Mouse (Mus musculus): ENCODE results near the gene Poglut1.
"Not testable (repeated sequence)": the region's sequence is repeated elsewhere in the genome, so short reads cannot be mapped to it uniquely, and the experiment has no call there.

The Poglut1 gene

DNA sequence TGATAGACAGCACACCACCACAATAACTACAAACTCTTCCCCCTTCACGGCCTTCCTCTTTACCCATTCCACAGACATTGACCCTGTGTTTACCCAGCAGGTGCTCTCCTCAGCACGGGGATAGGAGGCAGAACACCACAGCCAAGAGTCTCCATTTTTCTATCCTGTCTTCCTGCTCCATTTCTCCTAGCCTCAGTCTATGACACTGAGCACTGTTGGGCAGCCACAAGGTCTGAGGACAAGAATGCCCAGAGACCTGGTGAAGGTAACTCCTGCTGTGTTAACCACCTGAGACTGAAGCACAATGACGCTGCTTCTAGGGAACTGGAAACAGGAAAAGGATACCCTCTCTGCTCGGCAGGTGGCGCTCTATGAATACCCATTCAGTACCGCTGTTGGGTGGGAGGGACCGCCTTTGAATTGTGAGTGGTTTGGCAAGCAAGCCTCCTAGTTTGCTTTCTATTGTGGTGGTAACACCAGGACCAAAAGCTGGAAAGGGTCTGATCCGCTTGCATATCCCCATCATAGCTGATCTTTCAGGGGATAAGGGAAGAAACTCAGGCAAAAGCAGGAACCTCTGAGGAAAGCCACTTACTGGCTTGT is 13.4 kb downstream of the Poglut1 start:
- DNase-seq (ENCODE audit: low spot score): peak; percentile 40

DNA sequence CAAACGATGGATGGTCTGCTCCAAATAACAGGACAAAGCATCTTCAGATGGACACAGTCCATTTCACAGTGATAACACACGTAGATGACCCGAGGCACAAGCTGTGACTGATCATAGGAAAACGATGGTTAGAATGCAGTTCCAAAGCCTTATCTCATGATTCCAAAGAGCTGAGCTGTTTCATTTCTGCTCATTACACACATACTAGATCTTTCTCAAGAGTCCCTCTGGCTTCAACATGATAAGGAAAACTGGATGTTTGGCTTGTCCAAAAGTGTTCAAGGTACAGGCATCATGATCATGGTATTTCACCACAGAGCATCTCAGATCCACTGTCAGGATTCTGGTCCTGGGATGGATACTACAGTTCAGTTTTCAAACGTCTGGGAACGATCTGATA is 23.8 kb downstream of the Poglut1 start:
- no peak for DNase-seq (ENCODE audit: low spot score)

DNA sequence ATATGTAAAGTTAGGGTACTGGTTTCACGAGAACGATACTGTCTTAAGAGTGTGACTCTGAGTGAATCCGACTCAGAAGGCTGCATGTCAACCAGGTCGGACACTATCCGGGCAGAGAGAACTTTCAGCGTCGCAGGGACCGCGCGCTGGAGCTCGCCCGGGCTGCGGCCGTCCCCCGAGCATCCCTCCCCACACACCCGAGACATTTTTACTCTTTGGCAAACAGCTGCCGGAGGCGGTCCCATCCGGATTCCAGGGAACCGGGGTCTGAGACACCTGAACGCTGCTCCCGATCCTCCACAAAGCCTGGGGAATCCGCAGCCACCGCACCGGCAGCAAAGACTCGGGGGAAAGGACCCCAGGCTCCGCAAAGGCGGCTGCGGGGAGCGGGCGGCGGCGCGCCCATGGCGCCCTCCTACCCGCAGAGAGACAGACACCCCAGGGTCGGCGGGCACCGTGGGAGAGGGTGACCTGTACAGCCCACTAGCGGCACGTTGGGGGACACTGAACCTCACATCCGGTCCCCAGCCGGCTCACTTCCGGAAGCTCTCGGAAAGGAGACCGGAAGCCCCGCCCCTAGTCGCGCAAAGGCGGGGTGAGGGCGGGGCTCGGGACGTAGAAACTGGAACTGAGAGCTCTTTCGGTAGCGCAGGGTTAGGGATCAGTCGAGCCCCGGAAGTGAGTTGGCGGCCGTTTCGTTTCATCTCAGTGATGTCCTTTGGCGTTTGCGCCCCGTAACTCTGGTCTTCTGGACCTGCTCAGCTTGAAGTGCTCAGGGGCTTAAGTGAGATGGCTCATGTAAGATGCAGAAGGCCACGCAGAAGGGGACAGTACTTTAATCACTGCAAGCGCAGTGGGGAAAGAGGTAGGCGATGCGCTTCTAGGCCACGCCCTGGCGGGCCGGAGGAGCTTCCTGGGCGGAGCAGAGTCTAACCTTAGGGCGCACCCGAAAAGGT is 27.7 kb downstream of the Poglut1 start, which contains the start of gene Timmdc1:
Timmdc1 (minus strand) TSS at position 535 of the 956 bp plus-strand sequence.
- DNase-seq (ENCODE audit: low spot score): peak; percentile 80

DNA sequence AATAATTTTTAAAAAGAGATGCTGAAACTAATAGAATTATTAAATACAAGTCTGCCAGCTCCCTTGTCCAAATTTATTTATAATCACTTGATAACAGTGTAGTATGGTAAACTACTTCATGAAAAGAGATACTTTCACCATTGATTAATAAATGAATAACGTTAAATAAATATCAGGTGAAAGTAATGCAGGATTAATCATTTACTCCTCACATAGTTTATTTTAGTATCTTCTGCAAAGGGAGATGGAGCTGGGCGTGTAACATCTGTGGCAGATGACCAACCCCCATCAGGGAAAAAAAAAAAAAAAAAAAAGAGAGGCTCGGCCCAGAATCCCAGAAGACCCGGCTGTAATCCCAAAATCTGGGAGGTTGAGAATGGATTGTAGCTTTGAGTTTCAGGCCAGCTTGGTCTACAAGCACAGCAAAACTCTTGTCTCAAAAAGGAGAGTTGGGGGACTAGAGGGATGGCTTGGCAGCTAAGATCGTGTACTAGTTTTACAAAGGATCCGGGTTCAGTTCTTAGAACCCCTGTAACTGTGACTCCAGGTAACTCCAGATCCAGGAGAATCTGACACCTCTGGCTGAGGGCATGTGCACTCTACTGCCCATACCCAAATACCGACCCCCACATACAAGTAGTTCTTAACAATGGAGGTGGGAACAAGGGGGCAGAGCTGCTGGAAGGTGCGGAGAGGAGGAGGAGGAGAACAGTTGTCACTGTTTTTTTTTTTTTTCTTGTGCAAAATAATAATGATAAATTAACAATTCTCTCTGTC is 28.7 kb downstream of the Poglut1 start:
- no peak for DNase-seq (ENCODE audit: low spot score)

DNA sequence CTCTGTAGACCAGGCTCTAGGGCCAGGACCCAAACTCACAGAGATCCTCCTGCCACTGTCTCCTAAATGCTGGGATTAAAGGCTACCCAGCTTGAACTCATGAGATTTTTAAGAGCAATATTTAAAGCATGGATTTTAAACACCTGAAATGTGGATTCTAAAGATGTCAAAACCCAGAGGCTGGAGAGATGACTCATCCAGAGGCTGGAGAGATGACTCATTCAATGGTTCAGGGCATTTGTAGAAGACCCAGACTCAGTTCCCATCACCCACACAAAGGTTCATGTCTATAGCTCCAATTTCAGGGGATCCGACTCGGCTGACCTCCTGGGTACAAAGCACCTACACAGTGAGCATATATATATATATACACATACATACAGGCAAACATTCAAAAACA is 30.9 kb downstream of the Poglut1 start:
- DNase-seq (ENCODE audit: low spot score): no peak

DNA sequence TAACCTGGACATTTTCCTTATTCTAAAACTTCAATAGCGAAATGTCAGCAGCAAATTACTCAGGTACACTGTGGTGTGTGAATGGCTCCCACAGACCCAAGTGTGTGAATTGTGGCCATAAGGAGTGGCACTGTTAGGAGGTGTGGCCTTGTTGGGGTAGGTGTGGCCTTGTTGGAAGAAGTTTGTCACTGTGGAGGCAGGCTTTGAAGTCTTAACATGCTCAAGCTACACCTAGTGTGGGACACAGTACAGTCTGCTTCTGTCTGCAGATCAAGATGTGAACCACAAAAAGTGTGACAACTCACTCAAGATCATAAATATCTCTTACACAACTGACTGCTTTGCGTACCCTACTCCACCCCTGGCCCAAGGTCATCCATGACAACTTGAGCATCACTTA is 39.2 kb downstream of the Poglut1 start:
- no peak for DNase-seq (ENCODE audit: low spot score)

DNA sequence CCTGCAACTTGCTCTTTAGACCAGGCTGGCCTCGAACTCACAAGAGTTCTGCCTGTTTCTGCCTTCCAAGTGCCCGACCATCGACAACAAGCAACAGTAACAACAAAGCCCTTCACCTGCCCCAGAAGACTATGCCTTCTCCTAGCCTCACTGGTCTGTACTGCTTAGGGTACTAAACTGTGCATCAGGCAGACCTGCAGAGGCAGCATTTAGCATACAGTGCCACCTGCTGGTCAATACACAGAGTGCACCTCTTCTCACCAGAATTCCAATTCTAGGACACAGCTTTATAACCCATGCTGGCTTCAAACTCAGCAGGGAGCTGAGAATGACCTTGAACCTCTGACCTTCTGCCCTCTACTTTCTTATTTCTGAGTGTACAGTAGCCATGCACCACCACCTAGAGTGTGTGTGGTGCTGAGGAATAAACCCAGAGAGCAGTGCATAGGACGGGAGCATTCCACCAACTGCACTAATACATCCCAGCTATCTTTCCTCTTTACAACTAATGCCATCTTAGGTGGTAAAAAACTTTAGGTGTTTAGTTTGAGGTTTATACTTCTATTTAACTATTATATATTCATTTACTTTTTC is 43.9 kb downstream of the Poglut1 start:
- DNase-seq (ENCODE audit: low spot score): peak; percentile 33

DNA sequence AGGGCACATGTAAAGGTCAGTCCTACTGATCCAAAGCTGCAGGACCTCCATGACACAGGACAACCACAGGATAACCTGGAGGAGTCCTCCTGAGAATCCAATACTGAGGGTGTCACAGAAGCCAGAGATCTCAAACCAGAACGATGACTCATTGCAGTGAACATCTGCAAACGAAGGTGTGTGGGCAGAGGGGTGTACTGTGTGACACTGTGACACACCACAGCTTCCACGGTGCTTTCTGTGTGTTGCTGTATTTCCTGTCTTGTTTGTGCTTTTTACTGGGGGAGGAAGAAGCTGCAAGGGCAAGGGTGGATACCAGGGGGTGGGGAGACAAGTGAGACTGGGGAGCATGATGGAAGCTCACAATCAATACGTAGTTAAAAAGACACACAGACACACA is 46.5 kb downstream of the Poglut1 start:
- no peak for DNase-seq (ENCODE audit: low spot score)

DNA sequence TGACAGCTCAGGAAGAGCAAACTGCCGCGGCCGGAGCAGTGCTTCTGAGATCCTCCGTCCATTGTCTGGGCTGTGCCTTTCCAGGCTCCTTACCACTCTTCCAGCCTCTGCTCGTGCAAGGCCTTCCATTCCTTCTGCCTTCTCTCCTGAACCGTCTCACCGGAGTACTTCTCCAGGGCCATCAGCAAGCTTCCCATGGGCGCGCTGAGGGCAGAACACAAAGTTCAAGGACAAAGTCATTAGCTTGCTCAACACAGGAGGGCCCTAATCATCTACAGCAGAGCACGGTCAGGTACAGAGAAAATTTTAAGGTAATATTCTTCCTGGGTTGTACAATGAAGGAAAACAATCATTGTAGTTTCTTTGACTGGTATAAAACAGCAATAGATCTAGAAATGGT is 47.6 kb downstream of the Poglut1 start:
- DNase-seq (ENCODE audit: low spot score): no peak

DNA sequence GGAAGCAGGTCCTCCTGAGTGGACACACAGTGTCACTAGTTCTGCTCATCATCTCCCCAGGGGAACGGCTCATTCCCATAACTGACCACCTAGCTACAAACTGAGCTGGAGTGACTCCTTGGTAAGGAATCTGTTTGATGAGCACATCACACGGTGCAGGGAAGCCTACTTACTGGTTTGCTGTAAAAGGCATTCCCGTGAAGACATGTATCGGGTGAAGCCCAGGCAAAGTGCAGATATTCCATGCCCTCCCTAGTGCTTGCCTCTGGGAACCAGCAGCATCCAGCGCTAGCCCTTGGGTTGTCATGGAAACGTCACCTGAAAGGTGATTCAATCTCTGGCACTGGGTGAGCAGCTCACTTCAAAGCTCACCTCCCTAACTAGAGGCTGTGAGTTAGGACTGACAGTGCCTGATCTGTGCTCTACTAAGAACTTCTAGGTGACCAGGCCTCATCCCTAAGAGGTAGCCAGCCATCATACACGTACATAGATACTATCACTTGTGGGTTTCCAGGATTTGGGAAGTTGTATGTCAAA is 53.4 kb downstream of the Poglut1 start:
- DNase-seq (ENCODE audit: low spot score): no peak

DNA sequence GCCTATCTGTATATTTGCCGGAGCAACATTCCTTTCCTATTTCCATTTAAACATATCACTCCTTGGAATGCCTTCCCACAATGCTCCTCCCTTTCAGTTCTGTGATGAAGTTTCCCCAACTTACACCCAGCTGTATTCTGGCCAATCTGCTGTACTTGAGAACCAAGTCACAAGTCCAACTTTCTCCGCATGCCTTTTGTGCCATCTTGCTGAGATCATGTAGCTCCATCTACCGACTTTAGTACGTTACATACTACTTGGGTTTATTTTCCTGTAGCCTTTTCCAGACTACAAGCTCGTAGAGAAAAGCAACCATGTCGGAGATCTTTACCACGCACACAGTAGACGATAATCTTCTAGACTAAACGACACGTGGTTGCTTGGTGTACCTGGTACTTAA is 56.2 kb downstream of the Poglut1 start:
- DNase-seq (ENCODE audit: low spot score): no peak

DNA sequence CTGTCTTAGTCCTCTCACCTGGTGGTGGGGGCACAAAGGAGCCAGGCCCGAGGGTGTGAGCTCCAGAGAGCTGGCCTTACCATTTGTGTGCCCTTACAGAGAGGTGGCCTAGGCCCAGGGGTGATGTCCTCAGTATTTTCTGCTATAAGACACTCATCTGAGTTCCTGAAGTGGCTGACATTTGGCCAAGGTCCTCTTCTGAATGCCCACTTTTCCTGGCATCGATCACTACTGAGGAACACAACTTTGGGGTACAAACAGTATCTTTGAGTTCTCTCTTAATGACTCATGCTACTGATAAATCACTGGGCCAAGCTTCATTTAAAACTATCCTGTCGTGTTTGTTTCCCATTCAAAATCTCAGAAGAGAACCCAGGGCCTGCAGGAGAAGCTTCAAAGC is 57.5 kb downstream of the Poglut1 start:
- DNase-seq (ENCODE audit: low spot score): no peak

DNA sequence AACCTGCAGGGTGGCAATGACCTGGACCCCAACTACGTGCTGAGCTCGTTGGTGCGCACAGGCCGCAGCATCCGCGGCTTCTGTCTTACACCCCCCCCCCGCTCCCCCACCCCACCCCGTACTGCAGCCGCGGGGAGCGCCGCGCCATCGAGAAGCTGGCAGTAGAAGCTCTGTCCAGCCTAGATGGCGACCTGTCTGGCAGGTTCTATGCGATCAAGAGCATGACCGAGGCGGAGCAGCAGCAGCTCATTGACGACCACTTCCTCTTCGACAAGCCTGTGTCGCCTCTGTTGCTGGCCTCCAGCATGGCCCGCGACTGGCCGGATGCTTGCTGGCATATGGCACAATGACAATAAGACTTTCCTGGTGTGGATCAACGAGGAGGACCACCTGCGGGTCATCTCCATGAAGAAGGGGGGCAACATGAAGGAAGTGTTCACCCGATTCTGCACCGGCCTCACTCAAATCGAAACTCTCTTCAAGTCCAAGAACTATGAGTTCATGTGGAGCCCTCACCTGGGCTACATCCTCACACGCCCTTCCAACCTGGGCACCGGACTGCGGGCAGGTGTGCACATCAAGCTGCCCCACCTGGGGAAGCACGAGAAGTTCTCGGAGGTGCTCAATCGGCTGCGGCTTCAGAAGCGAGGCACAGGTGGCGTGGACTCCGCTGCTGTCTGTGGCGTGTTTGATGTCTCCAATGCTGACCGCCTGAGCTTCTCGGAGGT is 66.3 kb downstream of the Poglut1 start:
- no peak for DNase-seq (ENCODE audit: low spot score)

DNA sequence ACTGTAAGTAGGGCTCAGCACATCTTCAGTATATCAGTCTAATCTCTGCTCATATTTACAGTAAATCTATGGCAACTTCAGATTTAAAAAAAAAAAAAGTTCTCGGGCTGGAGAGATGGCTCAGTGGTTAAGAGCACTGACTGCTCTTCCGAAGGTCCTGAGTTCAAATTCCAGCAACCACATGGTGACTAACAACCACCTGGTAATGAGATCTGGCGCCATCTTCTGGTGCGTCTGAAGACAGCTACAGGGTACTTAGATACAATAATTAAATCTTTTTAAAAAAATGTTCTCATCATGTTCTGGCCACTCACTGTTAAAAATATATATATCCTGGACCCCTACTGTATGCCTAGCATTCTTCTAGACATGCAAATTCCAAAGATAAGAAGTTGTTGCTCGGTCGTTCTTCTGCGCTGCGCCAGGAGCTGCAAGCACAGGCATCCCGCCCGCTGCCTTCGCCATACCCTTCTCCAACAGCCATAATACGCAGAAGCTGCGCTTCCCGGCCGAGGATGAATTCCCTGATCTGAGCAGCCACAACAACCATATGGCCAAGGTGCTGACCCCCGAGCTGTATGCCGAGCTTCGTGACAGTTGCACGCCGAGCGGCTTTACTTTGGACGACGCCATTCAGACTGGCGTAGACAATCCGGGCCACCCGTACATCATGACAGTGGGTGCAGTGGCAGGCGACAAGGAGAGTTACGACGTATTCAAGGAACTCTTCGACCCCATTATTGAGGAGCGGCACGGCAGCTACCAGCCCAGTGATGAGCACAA is 67.1 kb downstream of the Poglut1 start:
- DNase-seq (ENCODE audit: low spot score): no peak

DNA sequence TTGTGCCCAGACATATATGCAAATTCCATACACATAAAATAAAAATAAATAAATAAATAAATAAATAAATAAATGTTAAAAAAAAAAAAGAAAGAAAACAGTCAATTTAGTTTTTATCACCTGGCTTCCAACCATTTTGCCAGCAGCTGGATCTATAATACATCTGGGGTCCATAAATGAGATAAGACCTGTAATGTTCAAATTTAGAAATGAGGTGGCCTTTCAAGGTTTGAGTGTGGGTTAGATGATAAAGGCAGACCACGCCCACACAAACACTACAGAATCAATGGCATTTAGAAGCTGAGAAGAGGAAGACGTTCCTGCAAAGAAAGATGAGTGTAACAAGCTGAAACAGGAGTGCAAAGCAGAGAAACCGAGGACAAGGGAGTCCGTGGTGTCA is 68.7 kb downstream of the Poglut1 start:
- DNase-seq (ENCODE audit: low spot score): no peak

DNA sequence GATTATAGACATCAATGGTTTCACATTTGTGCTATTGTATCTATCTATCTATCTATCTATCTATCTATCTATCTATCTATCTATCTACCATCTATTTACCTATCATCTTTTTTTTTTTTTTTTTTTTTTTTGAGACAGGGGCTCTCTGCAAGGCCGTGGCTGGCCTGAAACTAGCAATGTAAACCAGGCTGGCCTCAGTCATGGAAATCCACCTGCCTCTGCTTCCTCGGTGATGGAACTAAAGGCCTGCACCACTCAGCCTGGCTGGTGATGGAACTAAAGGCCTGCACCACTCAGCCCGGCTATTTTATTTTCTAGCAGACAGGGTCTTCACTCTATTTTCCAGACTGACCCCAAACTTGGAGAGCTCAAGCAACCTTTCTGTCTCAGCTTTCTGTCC is 71.8 kb downstream of the Poglut1 start:
- no peak for DNase-seq (ENCODE audit: low spot score)

DNA sequence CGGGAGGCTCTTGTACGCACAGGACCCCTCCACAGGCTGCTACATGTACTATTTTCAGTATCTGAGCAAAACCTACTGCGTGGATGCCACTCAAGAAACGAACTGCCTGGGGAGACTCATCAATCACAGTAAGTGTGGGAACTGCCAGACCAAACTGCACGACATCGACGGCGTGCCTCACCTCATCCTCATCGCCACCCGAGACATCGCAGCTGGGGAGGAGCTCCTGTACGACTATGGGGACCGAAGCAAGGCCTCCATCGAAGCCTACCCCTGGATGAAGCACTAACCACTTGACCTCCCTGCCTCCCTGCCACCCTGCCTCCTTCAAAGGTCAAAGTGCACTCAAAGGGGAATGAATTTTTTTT is 72.8 kb downstream of the Poglut1 start:
- not testable (repeated sequence) for DNase-seq (ENCODE audit: low spot score)

DNA sequence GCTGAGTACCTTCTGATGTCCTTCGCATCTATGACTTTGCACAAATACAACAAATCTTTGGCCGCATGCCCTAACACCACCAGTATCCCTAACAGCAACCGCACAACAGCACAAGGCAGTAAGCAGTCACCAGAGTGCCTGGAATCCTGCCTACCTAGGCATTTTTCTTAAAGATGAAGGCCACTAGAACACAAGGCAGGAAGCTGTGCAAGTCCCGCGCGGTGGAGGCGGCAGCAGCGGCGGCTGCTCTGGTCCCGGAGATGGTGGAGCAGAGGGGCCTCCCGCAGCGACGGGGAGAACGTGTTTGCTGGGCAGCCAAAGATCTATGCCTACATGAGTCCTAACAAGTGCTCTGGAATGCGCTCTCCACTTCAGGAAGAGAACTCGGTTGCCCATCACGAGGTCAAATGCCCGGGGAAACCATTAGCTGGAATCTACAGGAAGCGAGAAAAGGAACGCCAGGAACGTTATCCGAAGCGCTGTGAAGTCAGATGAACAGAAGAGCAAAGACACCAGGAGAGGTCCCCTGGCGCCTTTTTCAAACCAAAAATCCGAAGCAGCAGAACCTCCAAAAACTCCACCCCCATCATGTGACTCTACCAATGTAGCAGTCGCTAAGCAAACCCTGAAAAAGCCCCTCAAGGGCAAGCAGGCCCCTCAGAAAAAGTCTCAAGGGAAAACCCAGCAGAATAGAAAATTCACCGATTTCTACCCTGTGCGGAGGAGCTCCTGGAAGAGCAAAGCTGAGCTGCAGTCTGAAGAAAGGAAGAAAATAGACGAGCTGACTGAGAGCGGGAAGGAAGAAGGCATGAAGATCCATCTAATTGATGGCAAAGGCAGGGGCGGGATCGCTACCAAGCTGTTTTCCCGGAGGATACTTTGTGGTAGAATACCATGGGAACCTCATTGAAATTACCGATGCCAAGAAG is 73.5 kb downstream of the Poglut1 start:
- no peak for DNase-seq (ENCODE audit: low spot score)

DNA sequence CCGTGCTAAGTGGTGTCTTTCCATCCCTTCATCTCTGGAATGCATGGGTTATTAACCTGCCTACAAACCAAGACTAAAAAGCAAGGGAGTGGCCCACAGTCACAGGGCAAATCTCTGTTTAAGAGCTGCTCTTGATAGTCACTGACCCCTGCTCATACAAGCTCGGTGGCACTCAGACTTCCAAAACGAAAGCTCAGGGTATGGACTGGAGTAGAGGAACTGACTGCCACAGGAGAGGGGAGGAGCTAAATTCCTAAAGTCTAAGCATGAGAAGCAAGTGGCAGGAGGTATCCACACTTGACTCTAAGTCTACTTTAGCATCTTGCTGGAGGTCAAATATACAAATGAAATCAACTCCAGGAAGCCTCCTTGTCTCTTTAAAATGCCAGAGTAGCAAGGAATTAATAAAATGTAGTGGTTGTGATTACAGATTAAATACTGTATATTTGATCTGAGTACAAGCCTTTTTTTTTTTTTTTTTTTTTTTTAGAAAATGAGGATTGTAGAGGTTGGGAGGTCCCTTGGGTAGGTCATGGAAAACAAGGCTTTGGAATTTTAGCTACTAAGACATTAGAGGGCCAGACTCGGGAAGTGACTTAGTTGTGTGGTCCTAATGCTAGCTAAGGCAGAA is 74.3 kb downstream of the Poglut1 start:
- DNase-seq (ENCODE audit: low spot score): no peak

All from ovary, postnatal 10 days (tissue).